Mouse (Mus musculus): ENCODE results near the gene Apbb2.

DNA sequence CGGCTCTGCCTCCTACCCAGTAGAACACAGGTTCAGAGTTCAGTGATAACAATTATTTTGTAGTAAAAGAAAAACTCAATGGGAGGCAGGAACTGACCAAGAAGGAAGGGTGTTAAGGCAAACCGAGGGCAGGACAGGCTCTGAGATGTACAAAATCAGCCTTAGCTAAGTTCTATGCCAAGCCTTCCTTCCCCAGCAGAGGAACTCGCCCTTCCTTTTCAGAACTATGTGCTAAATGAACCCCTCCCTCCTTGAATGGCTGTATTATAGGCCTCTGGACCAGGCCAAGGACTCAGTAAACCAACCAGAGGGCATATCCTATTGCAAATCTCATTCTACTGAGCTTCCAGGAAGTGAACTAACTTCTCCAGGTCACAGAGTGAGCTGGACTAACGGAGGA lies 3.6 kb downstream of the Apbb2 start:
- no peak for TF ChIP-seq GATA1 (IDR thresholded peaks at IDR 0.05; ENCODE audit: borderline replicate concordance, low read length)
- no peak for TF ChIP-seq FLI1 (IDR thresholded peaks at IDR 0.05; ENCODE audit: low read length)
